Mouse (Mus musculus): ENCODE results near the gene Stxbp1.

Gene Stxbp1

DNA sequence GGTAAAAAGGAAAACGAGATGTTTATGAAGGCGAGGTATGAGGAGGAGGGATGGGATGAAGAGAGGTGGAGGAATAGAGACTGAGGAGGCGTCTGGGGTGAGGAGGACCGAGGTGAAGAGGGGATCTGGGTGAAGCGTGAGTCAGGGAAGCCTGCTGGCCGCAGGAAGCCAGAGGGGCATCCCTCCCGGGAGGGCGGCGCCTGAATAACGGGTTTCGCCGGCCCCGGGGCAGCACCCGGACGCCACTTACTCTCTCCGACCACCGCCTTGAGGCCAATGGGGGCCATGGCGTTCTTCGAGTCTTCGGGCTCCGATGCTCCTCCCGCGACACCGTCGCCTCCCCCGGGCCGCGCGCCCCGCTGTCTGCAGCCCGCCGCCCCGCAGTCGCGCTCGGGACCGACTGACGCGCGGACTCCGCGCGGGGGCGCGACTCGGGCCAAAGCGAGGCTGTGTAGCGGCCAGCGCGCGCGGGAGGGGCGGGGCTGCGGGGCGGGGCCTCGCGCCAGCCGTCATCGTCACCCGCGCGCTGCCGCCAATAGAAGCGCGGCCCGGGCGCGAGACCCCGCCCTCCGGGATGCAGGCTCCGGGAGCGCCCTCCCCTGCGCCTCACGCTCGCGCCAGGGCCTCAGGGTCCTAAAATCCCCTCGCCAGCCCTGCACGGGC, at the start of gene Stxbp1:
TSS of gene Stxbp1 (minus strand) at position 441 of the 663 bp plus-strand sequence.
- DNase-seq (ENCODE audit: low spot score), result peak; percentile 96

DNA sequence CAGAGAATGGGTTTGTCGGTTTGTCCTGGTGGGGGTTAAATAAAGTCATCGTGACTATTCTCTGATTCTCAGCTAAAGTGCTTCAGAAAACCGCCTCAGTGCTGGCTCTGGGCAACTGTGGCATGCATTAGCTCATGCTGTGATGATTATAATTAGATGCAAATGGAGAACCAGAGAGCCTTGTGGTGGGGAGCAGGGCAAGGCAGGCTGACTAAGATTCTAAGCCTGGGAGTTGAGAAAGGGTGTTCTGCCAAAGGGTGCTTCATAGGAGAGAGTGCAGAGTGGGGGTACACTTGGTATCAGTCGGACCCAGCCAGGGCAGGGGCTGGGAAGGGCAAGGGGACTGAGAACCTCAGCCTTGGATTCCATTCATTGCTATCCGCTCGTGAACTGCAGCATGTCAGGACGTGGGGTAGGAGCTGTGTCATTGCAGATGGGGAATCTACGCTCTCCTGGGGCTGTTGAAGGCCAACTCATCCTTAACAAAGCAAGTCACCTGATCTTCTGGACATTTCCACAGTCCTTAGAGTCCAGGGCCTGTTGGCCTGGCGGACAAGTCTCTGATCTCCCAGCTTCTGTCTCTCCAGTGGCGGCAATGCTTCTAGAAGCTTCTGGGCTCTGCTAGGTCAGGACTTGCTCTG, 49.6 kb upstream of the Stxbp1 start:
- no peak for DNase-seq (ENCODE audit: low spot score)

- peak; percentile 46 for DNase-seq (ENCODE audit: low spot score)
Observed at GRCm38 (mm10) chr2:32895606-32896106, 48.6 kb upstream of the Stxbp1 start.

- no peak for DNase-seq (ENCODE audit: low spot score)
Observed at GRCm38 (mm10) chr2:32894097-32894496, 47.1 kb upstream of the Stxbp1 start.

GRCm38 (mm10) chr2:32892490-32892889, 45.4 kb upstream of the Stxbp1 start:
- no peak for DNase-seq (ENCODE audit: low spot score)

GRCm38 (mm10) chr2:32891278-32891677, 44.2 kb upstream of the Stxbp1 start:
- no peak for DNase-seq (ENCODE audit: low spot score)

- no peak for DNase-seq (ENCODE audit: low spot score)
Observed at GRCm38 (mm10) chr2:32890280-32890679, 43.2 kb upstream of the Stxbp1 start.

GRCm38 (mm10) chr2:32888551-32888950, 41.5 kb upstream of the Stxbp1 start:
- DNase-seq (ENCODE audit: low spot score), result no peak

- DNase-seq (ENCODE audit: low spot score), result no peak
Observed at GRCm38 (mm10) chr2:32888029-32888428, 41.0 kb upstream of the Stxbp1 start.

DNA sequence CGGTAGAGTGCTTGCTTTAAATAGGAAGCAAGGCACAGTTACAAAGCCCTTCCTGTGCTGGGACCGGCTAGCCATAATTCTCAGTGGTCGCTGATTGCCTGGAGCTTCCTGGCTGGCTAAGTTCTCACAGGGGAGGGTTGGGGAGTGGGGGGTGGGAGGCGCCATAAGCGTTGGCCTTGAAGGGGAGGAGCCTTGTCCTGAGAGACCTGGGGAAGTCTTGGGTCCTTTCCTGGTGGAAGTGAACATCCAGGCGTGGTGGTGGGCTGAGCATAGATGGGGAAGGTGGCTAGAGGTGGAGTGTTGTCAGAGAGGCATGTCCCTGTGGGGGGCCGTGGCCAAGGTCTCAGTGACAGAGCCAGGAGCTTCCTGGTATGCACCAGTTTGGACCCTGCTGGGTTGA, 37.7 kb upstream of the Stxbp1 start:
- no peak for DNase-seq (ENCODE audit: low spot score)

GRCm38 (mm10) chr2:32882283-32883043, 35.4 kb upstream of the Stxbp1 start:
- peak; percentile 74 for DNase-seq (ENCODE audit: low spot score)

DNA sequence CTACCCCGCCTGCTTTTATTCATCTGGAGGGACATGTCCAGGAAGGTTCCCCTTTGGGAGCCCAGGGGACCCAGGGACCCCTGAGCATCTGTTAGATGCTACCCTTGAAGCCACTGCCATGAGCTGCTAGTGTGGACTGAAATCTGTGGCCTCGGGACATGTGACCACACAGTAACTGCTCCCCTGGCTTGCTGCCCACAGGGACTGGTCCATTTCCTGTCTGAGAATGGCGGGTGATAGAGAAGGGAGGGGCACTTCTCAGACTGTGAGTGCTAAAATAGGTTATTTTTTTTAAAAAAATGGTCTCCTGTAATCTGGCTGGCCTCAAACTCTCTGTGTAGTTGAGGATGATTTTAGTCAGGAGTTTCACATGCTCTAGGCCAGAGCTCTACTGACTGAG, 34.7 kb upstream of the Stxbp1 start:
- DNase-seq (ENCODE audit: low spot score), result peak; percentile 74

GRCm38 (mm10) chr2:32881054-32881453, 34.0 kb upstream of the Stxbp1 start:
- DNase-seq (ENCODE audit: low spot score), result no peak

DNA sequence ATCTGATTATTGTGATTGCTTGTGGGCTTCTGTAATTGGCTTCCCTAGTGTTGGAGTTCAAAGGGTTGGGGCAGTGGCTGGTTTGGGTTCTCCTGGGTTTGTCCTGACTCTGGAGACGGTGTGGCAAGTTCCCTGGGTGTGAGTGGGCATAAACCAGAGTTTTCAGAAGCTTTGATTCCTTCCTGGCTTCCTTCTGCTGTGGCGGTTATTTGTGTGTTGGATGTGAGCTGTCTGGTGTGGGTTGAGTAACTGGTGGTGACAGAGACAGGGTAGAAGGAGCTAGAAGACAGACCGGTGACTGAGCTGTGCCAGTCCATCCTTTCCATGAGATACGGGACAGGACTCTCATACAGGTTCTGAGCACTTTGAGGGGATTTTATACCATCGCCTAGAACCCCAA, 32.5 kb upstream of the Stxbp1 start:
- DNase-seq (ENCODE audit: low spot score), result no peak

- no peak for DNase-seq (ENCODE audit: low spot score)
Observed at GRCm38 (mm10) chr2:32878396-32878795, 31.4 kb upstream of the Stxbp1 start.

GRCm38 (mm10) chr2:32877761-32878393, 30.8 kb upstream of the Stxbp1 start:
- no peak for DNase-seq (ENCODE audit: low spot score)

- no peak for DNase-seq (ENCODE audit: low spot score)
Observed at GRCm38 (mm10) chr2:32877303-32877702, 30.3 kb upstream of the Stxbp1 start.

DNA sequence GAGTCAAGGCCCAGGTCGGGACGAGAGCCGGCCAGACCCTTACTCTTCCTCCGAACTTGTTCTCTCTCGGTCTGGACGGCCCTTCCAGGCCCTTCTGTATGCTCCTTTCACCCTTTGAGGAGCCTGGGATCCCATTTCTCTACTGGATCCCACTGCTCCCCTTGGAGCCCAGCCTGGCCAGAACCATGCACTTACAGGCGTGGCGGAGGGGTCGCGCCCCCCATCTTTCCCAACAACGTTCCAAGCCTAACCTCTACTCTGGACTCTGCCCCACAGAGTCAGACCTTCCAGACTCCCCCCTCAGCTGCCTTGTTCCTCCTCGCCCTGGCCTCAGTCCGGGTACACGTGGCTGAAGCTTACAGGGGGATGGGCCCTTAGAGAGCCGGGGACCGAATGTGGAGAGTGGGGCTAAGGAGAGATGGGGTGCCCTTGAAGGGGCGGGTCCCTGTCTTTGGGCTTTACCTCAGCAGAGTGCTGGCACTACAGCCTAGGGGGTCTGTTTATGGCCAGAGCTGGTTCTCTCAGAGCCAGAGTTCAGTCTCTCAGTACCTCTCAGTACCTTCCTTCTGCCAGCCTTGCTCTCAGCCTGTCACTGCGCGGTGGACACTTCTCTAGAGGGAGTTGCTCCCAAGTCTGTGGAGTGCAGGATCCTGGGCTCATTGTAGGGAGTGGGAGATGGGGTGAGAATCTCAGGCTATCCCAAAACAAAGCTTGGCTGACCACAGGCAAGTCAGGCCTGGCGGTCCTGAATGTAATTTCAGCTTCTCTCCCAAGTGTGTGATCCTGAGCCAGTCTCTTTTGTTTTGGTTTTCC, 29.7 kb upstream of the Stxbp1 start:
- no peak for DNase-seq (ENCODE audit: low spot score)

GRCm38 (mm10) chr2:32875675-32876489, 28.8 kb upstream of the Stxbp1 start, which contains the start of gene Fam129b:
Fam129b (plus strand) TSS chr2:32876114.
- DNase-seq (ENCODE audit: low spot score), result peak; percentile 85

- DNase-seq (ENCODE audit: low spot score), result peak; percentile 49
Observed at GRCm38 (mm10) chr2:32874951-32875674, 28.1 kb upstream of the Stxbp1 start.

Data from MN1 (cell line).